Mouse (Mus musculus) Patski (cell line): ENCODE measurements around the gene Rassf3. TPM values are rescaled to one million over a fixed set of nuclear protein-coding genes. Genes with fewer than 3 reads are reported as not detected.

Source experiments
- ATAC-seq: fragments of 100-300 bp; one replicate; pipeline ENCODE4 v1.8.0; 2021
- CTCF ChIA-PET: fragments of 350-600 bp; sonication (Branson Sonifier 250); formaldehyde crosslinking; loops from one replicate; lab custom pipeline; 2022; ENCODE audit warnings: inconsistent platforms; lab: Charles Lee
- POLR2A ChIA-PET: fragments of 350-600 bp; sonication (Branson Sonifier 250); formaldehyde crosslinking; loops from one replicate; lab custom pipeline; 2022; ENCODE audit warnings: antibody characterized with exemption, inconsistent platforms; lab: Charles Lee
- DNase-seq: peaks from one replicate; pipeline ENCODE4 v3.0.0-alpha.2; 2011; ENCODE audit warnings: low read depth, low spot score
- H3K27me3 ChIP-seq: fragments of 371-371 bp; one replicate; pipeline ENCODE4 v1.5.1; 2021
- CTCF ChIP-seq: fragments of 100-300 bp; IDR thresholded peaks from one replicate; pipeline ENCODE4 v1.5.1; 2021
- in situ Hi-C: fragments of 300-500 bp; cut with MboI; formaldehyde crosslinking; loops from 3 replicates; pipeline ENCODE4 v1.11.1; 2018; ENCODE audit warnings: low pct_unique_long_range_greater_than_20kb, mixed read lengths
- polyA plus RNA-seq: library from polyadenylated mRNA; unstranded; gene quantifications from one replicate; pipeline ENCODE4 v1.2.3, GENCODE M21; 2021

Gene Rassf3
- 27.0 TPM for polyA plus RNA-seq

GRCm38 (mm10) chr10:121476190-121476967, at the start of gene Rassf3:
Rassf3 (minus strand) TSS chr10:121476347.
- DNase-seq (no peak), ATAC-seq (peak; percentile 92)
- in situ Hi-C loops, result no loop called here
- POLR2A ChIA-PET, result interaction anchor here (0.6 to 1.2 kb wide), 4 partner anchors 24 to 66 kb away, joined by 3 to 8 read pairs (median 4); no protein-coding TSS in a partner anchor
- no peak for TF ChIP-seq CTCF
- CTCF ChIA-PET, result interaction anchor here (1.4 kb wide), 1 partner anchor 48 kb away, joined by 3 read pairs; no protein-coding TSS in a partner anchor
- no peaks in the 10 kb centered on the region for H3K27me3 ChIP-seq

- TF ChIP-seq CTCF, result no peak
- ATAC-seq, result peak; percentile 62
- no peaks in the 10 kb centered on the region for H3K27me3 ChIP-seq
- ChIA-PET POLR2A (no interaction called here), CTCF (no interaction called here)
- DNase-seq, result no peak
- in situ Hi-C loops, result loop anchor here (5.0 kb wide), 1 partner anchor 109 kb away; no protein-coding TSS in a partner anchor
Observed at GRCm38 (mm10) chr10:121520923-121521585, 44.9 kb upstream of the Rassf3 start.

GRCm38 (mm10) chr10:121519710-121520109, 43.6 kb upstream of the Rassf3 start:
- POLR2A ChIA-PET, result no interaction called here
- in situ Hi-C loops, result loop anchor here (5.0 kb wide), 1 partner anchor 107 kb away; no protein-coding TSS in a partner anchor
- CTCF ChIA-PET, result interaction anchor here (0.9 to 5.4 kb wide), 2 partner anchors 22 to 110 kb away, joined by 3 to 30 read pairs; no protein-coding TSS in a partner anchor
- no peak for TF ChIP-seq CTCF
- DNase-seq, result no peak
- ATAC-seq, result no peak
- no peaks in the 10 kb centered on the region for H3K27me3 ChIP-seq

GRCm38 (mm10) chr10:121516008-121516600, 40.0 kb upstream of the Rassf3 start:
- peak; percentile 67 for ATAC-seq
- no peak for DNase-seq
- POLR2A ChIA-PET, result no interaction called here
- peak; percentile 83 for TF ChIP-seq CTCF
- CTCF ChIA-PET, result interaction anchor here (1.2 to 5.4 kb wide), 2 partner anchors 11 to 106 kb away, joined by 5 to 30 read pairs; no protein-coding TSS in a partner anchor
- in situ Hi-C loops, result no loop called here
- H3K27me3 ChIP-seq, result no peaks in the 10 kb centered on the region

- no peaks in the 10 kb centered on the region for H3K27me3 ChIP-seq
- ChIA-PET CTCF (interaction anchor here (1.1 to 1.9 kb wide), 3 partner anchors 8 to 100 kb away, joined by 3 to 5 read pairs (median 3); no protein-coding TSS in a partner anchor), POLR2A (no interaction called here)
- ATAC-seq (no peak), DNase-seq (no peak)
- TF ChIP-seq CTCF, result no peak
- in situ Hi-C loops, result no loop called here
Observed at GRCm38 (mm10) chr10:121509751-121510643, 33.9 kb upstream of the Rassf3 start.

- peak; percentile 56 for TF ChIP-seq CTCF
- no peak for ATAC-seq
- H3K27me3 ChIP-seq, result no peaks in the 10 kb centered on the region
- POLR2A ChIA-PET, result no interaction called here
- CTCF ChIA-PET, result interaction anchor here (0.9 to 1.9 kb wide), 4 partner anchors 96 to 99 kb away, joined by 3 to 5 read pairs (median 4); no protein-coding TSS in a partner anchor
- in situ Hi-C loops, result no loop called here
- no peak for DNase-seq
Observed at GRCm38 (mm10) chr10:121507755-121508544, 31.8 kb upstream of the Rassf3 start.

- ATAC-seq (no peak), DNase-seq (no peak)
- no peaks in the 10 kb centered on the region for H3K27me3 ChIP-seq
- no peak for TF ChIP-seq CTCF
- in situ Hi-C loops, result no loop called here
- ChIA-PET POLR2A (no interaction called here), CTCF (interaction anchor here (1.0 kb wide), 1 partner anchor 97 kb away, joined by 5 read pairs; no protein-coding TSS in a partner anchor)
Observed at GRCm38 (mm10) chr10:121506731-121507583, 30.8 kb upstream of the Rassf3 start.

- DNase-seq (no peak), ATAC-seq (no peak)
- H3K27me3 ChIP-seq, result no peaks in the 10 kb centered on the region
- TF ChIP-seq CTCF, result no peak
- POLR2A ChIA-PET, result no interaction called here
- CTCF ChIA-PET, result no interaction called here
- in situ Hi-C loops, result no loop called here
Observed at GRCm38 (mm10) chr10:121505929-121506328, 29.8 kb upstream of the Rassf3 start.
